Mouse (Mus musculus): ENCODE measurements at regions not wholly inside any gene's neighbourhood (a gene's known extent, or its start where the extent isn't known, plus 50 kb on each side); places are given as distances from the start of the nearest gene placed in this dataset.

DNA sequence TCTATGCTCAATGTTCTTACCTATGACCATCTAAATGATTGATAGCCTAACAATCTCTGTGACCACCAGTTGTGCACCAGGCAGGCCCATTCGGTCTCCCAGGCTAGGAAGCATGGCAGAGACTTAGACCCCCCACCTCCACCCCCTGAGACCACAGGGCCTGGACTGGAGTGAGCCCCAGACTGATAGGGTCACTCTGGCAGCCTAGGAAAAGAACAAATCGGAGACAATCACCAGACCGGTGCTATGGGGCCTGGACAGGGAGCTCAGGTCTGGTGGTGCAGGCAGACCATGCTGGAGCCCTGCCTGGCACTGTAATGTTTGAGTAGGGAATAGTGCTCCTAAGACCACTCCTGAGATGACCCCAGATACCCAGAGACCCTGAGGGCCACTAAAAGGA is 366.7 kb downstream of the Med10 start:
- intact Hi-C loops (cut with DNase I; ENCODE audit: low total_unique reads) = no loop called here

DNA sequence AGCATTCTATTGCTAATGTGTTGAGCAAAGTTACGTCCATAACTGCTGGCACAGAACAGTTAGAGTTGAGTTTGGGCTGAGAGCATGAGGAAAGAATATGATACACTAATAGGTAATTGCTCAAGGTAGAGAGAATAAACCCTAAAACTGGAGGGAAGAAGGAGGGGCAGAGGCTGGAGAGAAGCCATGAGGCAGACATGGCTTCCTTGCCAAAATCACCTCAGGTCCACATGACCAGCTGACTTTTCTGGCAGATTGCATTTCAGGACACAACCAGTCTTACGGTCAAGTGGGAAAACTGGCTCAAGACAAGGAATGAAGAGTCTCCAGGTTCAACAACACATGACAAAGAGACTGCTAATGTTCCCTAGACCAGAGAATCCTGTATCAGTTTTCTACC is 374.9 kb downstream of the Med10 start:
- DNase-seq = no peak
- intact Hi-C loops (cut with DNase I; ENCODE audit: low total_unique reads) = no loop called here

More for the DNA sequence above, 366.7 kb downstream of the Med10 start:
- no peak for DNase-seq

DNA sequence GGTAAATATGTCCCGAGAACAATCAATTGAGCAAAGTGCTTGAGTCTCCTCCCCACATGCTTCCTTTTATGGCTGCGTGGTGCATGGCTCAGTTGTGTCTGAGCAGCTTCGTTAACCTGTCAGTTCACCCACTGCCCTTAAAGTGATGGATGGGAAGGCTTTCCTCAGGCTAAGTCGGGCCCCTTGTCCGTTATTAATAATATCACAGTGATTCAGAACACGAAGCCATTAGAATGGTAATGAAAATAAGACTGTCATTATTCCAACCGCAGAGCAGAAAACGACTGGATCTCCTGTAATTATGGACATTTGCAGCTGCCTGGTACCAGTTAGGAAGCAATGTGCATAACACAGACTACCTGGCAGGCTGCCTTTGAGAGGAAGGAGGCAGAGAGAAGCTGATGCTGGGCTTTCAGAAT is 375.9 kb downstream of the Med10 start:
- intact Hi-C loops (cut with DNase I; ENCODE audit: low total_unique reads) = no loop called here
- no peak for DNase-seq

DNA sequence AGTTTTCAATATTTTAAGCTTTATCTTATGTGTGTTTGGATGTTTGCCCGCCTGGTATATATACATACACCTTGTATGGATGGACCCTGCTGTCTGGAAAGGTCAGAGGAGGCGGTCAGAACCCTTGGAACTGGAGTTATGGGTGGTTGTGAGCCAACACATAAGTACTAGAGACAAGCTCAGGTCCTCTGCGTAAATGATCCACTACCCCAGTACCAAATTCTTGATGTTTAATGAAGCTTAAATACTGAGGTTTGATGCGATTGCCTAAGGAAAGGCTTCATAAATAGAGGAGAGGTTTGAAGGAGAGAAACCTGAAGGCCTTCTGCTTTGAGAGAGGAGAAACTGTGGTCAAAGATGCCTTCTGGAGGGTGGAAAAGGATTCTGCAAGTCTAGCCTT is 388.8 kb downstream of the Med10 start:
- DNase-seq = no peak
- intact Hi-C loops (cut with DNase I; ENCODE audit: low total_unique reads) = no loop called here

DNA sequence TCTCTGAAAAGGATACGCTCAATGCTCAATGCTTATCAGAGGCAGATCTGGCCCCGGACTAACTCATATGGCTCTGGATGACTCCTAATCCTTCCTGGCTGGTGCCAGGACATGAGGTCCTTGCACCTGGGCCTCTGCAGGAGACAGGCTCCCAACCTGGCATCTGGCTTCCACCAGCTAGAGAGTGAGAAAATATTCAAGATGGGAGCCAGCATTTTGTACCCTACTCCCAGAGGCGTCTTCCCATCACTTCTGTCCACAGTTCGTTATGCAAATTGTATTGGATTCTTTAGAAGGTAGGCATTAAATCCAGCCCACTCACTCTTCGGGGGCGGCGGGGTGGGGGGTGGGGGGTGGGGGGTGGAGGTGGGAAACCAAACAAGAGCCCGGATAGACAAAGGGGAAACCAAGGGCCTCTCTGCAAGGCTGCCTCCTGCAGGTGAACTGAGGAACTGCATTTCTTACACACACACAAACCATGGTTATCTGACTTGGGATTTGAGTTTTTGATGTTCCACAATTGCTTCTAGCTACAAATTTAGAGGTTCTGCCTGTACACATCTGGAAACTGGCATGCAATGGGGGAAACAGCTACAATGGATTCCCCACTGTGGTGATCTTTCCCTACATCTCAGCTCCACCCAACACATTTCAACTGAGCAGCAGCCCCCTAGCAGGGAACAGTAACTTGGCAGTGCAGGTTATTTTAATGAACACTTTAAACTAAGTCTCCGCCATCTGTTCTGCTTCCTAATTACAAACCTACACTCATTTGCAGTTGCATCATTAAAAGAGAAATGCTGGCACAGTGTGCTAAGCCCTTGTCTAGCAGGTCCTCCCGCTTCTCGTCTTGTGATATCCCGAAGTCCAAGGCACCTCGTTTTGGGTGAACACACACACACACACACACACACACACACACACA is 390.2 kb downstream of the Med10 start:
- intact Hi-C loops (cut with DNase I; ENCODE audit: low total_unique reads) = no loop called here
- no peak for DNase-seq

DNA sequence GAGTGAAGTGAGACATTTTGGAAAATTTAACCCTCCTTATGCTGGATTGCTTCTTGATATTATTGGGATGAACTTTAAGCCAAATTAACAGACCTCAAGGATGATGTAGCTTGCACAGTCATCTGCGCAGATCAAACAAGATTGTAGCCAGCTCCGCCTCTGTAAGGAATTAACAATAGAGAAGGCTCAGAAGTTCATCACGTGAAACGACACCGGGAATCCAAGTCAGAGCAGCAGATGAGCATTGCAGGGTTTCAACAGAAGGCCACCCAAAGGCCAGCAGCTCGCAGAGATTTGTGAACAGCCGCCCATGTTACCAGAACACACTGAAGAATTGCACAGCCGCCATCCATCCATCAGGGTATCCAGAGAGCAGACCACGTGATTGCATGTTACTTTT is 391.1 kb downstream of the Med10 start:
- intact Hi-C loops (cut with DNase I; ENCODE audit: low total_unique reads) = no loop called here
- no peak for DNase-seq

DNA sequence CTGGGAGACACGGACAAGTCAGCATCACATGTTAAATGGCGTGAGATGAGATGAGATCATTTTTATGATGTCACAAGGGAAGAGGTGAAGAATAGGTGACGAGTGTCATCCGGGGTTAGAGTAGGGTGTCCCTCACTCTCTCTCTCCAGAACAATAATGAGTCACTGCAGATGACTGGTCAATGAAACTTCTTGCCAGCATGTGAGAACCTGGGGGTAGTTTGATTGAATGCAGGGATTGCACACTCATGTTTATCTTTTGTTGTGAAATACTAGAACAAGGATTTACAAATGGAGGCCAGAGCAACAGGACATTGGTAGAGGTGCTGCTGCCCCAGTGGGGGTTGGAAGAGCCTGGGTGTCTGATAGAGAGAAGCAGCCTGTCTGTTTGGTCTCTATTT is 393.7 kb downstream of the Med10 start:
- intact Hi-C loops (cut with DNase I; ENCODE audit: low total_unique reads) = no loop called here
- no peak for DNase-seq

DNA sequence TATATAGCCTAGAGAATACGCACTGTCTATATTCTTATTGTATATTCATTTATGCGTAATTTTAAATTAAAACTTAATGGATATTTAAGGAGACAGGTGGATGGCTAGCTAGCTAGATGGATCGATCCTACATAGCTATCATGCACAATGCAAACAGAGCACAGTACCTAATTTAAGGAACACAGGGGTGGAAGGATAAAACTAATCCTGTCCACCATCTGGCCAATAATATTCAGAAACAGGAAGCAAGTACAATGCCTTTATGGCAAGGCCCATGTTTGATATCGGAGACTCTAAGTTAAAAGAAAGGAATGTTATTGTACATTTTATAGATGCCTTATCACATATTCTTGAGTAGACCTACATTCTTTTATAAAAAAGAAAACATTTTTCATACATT is 396.4 kb downstream of the Med10 start:
- intact Hi-C loops (cut with DNase I; ENCODE audit: low total_unique reads) = no loop called here

DNA sequence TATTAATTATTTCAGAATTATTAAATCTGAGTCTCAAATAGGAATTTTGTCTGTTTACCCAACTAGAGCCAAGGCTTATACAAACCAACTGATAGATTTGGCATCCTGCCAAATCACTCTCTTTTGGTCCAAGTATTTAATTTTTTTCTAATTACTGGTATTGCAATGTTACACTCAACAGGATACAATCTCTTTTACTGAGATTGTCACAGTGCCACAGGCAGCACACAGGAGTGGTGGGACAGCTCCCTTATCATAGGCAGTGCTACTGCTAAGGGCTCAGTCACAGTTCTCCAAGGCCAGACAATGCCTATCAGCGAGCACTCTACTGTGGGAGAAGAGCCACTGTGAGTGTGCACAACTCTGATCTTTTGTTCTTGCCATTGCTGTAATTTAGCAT is 396.9 kb downstream of the Med10 start:
- intact Hi-C loops (cut with DNase I; ENCODE audit: low total_unique reads) = no loop called here
- DNase-seq = no peak

More for the DNA sequence above, 396.4 kb downstream of the Med10 start:
- DNase-seq = no peak

DNA sequence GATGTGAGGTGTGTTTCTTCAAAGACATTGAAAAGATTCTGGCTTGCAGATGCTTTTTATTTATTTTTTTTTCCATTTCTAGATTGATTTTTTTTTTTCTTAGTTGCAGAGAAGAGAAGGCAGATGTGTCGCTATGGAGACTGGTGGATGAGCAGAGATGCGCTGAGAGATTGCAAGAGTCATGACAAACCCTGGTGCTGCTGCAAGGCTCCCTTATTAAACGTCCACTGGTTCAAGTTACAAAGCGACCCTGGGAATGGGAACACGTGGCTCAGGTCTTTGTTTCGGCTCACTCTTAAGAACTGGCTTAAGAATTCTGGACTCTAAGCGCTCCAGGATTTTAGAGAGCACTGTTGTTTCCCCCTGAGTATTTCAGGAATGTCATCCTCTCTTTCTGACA is 403.1 kb downstream of the Med10 start:
- intact Hi-C loops (cut with DNase I; ENCODE audit: low total_unique reads) = no loop called here

DNA sequence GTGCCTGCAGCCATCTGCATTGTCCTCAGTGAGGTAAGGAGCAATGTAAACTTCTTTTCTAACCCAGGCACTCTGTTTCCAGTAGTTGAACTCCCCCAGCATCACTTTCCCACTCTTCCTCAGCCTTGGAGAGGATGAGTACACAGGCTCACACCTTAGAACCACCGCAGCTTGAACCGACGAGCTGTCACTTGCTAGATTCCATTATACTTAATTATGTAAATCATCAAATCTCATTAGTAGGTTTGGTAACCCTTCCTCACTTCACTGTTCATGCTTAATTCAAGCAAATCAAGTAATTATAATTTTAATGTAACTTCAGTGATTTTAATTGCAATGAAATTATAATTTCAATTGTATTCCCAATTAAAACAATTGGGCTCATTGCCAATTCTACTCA is 408.0 kb downstream of the Med10 start:
- intact Hi-C loops (cut with DNase I; ENCODE audit: low total_unique reads) = no loop called here
- DNase-seq = no peak

More for the DNA sequence above, 403.1 kb downstream of the Med10 start:
- DNase-seq = no peak

DNA sequence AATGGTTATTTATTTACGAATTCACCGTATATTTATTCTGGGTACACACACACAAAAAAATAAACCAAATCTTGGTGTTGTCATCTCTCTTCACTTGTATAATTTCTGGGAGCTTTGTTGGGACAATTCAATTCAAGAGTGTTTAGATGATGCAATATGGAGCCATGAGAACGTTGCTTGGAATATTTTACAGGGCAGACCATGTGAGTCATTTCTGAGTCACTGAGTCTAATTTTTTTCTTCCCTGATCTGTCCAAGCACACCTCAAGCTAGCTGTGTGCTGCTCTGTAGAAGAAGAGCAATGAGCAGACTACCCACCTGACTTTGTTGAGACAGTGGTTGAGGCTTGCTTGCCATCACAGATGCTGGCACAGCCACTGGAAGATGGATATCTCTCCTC is 410.8 kb downstream of the Med10 start:
- DNase-seq = no peak
- intact Hi-C loops (cut with DNase I; ENCODE audit: low total_unique reads) = no loop called here

DNA sequence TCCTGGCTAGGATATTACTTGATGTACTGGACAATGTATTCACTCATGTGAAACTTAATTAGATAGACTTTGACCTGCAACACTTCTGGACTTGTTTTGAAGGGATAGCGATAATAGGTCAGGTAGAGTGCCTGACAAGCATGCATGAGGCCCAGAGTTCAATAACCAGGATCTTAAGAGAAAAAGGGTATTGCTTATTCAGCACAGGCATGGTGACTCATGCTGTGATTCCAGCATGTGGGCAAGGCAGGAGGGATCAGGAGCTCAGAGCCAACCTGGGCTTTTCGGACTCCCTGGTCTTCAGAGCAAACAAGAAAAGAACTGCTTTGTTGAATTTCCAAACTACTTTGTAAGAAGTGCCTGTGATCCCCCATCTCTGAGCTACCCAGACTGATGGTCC is 411.4 kb downstream of the Med10 start:
- intact Hi-C loops (cut with DNase I; ENCODE audit: low total_unique reads) = no loop called here
- DNase-seq = no peak

DNA sequence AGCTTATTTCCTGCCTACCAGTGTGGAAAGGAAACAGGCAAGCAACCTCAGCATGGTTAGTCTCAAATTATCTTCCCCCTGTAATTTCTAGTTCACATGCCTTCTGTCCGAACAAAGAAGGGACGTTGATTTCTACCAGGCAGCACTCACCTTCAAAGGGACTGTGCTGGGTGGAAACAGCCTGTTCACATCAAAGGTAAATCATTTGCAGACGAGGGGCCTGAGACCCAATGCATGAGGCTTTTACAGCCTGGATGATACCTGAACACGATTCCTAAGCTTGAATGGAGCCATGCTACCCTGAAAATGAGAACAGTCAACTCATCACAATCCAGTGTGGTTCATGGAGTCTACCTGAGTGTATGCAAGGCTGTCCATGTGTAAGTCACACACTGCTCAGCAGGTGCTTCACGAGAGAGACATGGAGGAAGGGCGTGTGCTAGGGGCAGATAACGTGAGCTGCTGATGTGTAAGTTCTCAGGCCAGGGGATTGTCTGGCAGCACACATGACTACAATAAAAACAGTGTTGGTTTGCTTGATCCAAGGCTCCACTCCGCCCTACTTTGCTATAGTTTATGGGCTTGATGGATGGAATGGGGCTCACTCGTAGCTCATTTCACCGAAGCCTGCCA is 411.9 kb downstream of the Med10 start:
- intact Hi-C loops (cut with DNase I; ENCODE audit: low total_unique reads) = no loop called here
- no peak for DNase-seq

DNA sequence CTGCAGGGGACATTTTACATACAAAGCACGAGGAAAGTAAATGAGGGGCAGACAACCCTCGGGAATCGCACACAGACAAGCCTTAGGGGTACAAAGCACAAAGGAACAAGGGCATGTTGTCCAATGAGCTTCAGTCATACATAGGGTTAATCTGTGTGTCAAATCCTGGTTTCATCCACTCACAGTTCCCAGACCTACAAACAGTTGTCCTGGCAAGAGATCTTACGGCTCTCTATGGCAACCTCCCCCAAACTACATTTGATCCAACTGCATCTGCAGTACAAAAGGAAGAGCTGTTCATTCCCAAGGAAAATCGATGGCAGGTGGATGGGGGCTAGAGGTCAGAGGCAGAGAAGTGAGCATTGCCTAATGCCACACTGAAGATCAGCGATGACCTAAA is 413.9 kb downstream of the Med10 start:
- DNase-seq = no peak
- intact Hi-C loops (cut with DNase I; ENCODE audit: low total_unique reads) = no loop called here

DNA sequence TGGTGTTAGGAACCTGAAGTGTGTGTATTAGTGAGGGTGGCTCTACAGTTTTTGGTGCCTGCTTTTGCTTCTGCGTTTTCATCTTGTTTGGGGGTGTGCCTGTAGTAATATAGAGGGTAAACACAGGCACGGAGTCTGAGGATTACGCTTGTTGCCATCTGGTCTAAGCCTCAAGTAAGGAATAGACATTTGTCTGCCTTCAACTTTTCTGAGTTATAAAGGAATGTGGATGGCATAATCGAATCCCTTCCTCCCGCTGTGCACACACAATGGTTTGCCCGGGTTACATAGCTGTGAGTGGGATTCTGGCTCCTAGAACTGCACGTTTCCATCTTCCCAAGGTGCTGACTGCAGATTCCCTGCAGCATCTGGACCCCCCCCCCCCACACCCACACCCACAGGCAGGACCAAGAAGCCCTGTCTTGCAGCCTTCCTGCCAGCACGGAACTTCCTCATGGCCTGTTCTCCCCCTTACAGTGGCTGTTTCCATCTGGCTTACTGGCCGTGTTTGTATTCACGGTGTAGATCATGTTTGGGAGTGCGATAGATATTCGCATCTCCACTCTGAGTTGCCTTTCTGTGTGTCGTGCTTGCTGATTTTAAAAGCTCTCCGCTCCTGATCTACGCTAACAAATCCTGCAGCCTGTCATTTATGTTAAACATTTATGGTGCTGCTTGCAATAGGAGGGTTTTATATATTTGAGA is 415.4 kb downstream of the Med10 start:
- DNase-seq = no peak

DNA sequence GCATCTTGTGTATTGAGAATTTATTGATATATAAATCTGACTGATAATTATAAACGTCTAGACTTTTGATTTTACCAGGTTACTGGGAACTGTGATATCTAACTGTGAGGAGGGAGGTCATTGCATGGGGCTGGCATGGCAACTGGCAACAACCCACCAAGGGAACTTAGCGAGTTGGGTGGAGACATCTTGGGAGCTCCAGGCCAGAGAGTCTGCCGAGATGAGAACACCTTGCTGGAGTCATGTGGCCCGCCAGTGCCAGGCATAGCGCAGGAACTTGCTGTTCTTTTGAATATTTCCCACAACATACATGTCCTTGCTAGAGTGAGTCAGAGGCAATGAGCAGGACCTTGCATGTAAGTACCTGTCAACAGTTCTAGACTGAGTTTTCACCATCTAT is 413.9 kb downstream of the Ice1 start:
- intact Hi-C loops (cut with DNase I; ENCODE audit: low total_unique reads) = no loop called here
- no peak for DNase-seq

More for the DNA sequence above, 415.4 kb downstream of the Med10 start:
- intact Hi-C loops (cut with DNase I; ENCODE audit: low total_unique reads) = no loop called here

DNA sequence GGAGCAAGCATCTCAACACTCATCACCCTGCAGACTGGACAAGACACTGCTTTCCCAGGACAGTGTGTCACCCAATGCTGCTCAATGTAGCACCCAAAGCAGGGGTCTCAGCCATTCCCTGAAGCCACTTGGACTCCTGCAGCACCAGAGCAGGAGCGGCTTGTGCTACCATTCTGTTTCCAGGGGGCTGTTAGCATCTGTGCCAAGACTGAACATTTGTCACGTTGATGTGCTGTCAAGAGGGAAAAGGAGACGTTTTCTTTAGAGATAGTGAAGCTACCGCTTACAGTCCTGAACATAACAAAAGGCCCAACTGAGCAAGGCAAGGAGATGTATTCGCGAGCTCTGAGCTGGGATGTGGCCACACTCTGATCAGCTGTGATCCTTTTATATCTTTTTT is 410.3 kb downstream of the Ice1 start:
- intact Hi-C loops (cut with DNase I; ENCODE audit: low total_unique reads) = no loop called here

DNA sequence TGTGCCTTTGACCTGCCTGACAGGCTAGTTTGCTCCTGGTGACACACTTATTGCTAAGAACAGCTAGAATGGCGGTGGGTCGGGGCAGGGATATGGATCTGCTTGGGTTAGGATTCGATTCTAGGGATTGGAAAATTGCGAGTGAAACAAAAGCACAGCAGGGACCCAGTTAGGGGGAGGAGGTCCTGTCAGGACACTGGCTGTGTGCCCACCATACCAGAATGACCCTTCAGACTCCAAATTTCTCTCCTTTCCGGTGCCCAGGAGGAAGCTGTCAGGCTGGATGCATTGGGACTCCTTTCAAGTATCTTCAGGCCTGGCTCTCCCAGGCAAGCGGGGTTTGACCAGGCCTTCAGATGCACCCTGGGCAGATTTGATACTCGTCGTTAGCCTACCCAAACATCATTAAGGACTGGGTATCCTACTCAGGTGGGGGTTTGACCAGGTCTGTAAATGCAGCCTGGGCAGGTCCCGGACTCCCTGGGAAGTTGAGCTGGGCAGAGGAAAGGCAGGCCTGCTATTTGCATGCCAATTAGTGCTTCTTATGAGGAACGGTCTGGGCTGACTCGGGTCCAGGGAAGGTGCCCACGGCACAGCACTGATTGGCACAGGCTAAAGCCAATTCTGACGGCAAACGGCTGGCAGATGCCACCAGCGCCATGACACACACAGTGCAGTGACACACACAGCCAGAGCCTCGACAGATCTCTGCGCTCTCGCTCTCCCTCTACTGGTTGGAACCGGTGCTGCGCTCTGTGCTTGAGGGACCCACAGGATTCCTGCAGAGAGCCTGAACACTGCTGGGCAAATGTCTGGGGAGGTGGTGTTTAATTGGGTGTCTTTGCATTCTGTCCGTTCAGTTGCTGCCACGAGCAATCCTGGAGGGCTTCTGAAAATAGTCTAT is 403.3 kb downstream of the Ice1 start:
- intact Hi-C loops (cut with DNase I; ENCODE audit: low total_unique reads) = no loop called here
- peak; percentile 61 for DNase-seq

More for the DNA sequence above, 410.3 kb downstream of the Ice1 start:
- DNase-seq = no peak
